Mouse (Mus musculus) limb, embryonic 14.5 days (tissue): ENCODE data around the gene Zfp668. TPM values are rescaled to one million over a fixed set of nuclear protein-coding genes. Genes with fewer than 3 reads are reported as not detected.

Source experiments
- ATAC-seq: fragments of 200-750 bp; cut with Nextera tagmentation; 2 replicates; pipeline ENCODE4 v1.8.0; 2017; ENCODE audit warnings: low read depth, moderate number of reproducible peaks, moderate TSS enrichment; ENCODE audit not compliant: low FRiP score
- DNase-seq: peaks from one replicate; pipeline ENCODE4 v3.0.0-alpha.2; 2015; ENCODE audit warnings: low spot score
- H3K27ac ChIP-seq: fragments of 300-500 bp; sonication (generic); replicated peaks from 2 replicates; pipeline ENCODE4 v1.5.1; 2014; ENCODE audit warnings: low read depth, mild to moderate bottlenecking, low read length, moderate library complexity, mixed read lengths
- H3K27me3 ChIP-seq: fragments of 300-500 bp; sonication (generic); 2 replicates; pipeline ENCODE4 v1.6.1; 2014; ENCODE audit warnings: low read length, mixed read lengths; ENCODE audit not compliant: control insufficient read depth, insufficient read depth
- H3K36me3 ChIP-seq: fragments of 300-500 bp; sonication (generic); 2 replicates; pipeline ENCODE4 v1.6.1; 2014; ENCODE audit warnings: mild to moderate bottlenecking, low read length, moderate library complexity, mixed read lengths; ENCODE audit not compliant: control insufficient read depth, insufficient read depth
- H3K4me1 ChIP-seq: fragments of 300-500 bp; sonication (generic); 2 replicates; pipeline ENCODE4 v1.6.1; 2014; ENCODE audit warnings: antibody characterized with exemption, low read length, mixed read lengths; ENCODE audit not compliant: control insufficient read depth, insufficient read depth
- H3K4me2 ChIP-seq: fragments of 300-500 bp; sonication (generic); replicated peaks from 2 replicates; pipeline ENCODE4 v1.6.1; 2014; ENCODE audit warnings: low read depth, mild to moderate bottlenecking, low read length, moderate library complexity; ENCODE audit not compliant: severe bottlenecking
- H3K4me3 ChIP-seq: fragments of 300-500 bp; sonication (generic); replicated peaks from 2 replicates; pipeline ENCODE4 v1.5.1; 2014; ENCODE audit warnings: low read length
- H3K9ac ChIP-seq: fragments of 300-500 bp; sonication (generic); 2 replicates; pipeline ENCODE4 v1.6.1; 2014; ENCODE audit warnings: mild to moderate bottlenecking, low read depth, low read length, moderate library complexity; ENCODE audit not compliant: severe bottlenecking
- H3K9me3 ChIP-seq: fragments of 300-500 bp; sonication (generic); 2 replicates; pipeline ENCODE4 v1.6.1; 2016; ENCODE audit warnings: low read length; ENCODE audit not compliant: control insufficient read depth
- POLR2A ChIP-seq: fragments of 200-500 bp; IDR thresholded peaks from 2 replicates; pipeline ENCODE4 v1.8.0; 2012; ENCODE audit warnings: inconsistent platforms, mild to moderate bottlenecking, moderate library complexity, borderline replicate concordance; ENCODE audit not compliant: insufficient read depth, insufficient read length; ENCODE audit errors: extremely low read depth
- WGBS: fragments of 180-500 bp; shearing (Covaris S2); extraction: QIAGEN DNeasy Blood & Tissue Kit; methylation state at CpG from one replicate; pipeline ENCODE4 v1.1.7; 2014; 5-methylcytosine and 5-hydroxymethylcytosine counted together
- polyA plus RNA-seq, 2 experiments: library from polyadenylated mRNA; depleted of rRNA in 1 of 2; stranded (reverse) in 1 of 2; unstranded in 1 of 2; fragments of >200 nt; fragmentation: Nextera tagmentation in 1 of 2; extraction: Ambion mirVana in 1 of 2; gene quantifications; 2 replicates each; pipeline versions ENCODE4 v1.2.1 to v1.2.3; 2012 to 2014

The Zfp668 gene
- polyA plus RNA-seq, 2 experiments: 10.9 to 11.0 TPM

DNA sequence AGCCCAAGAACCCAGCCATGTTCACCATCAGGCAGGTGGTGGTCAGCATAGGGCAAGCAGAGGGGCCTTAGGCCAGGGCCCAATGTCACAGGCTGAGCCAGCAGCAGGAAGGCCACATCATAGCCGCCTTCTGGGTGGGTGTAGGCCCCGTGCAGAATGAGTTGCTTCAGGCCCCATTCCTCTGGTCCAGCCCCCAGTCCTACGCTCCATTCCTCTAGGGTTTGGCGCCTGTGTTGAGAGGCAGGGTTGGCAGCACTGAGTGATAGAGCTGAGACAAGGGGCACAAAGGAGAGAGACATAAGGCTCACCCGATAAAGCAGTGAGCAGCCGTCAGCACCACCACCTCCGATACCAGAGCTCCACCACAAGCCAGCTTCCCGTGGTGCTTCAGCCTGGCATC is 10.6 kb upstream of the Zfp668 start:
- Histone ChIP-seq H3K27ac (no peak overlapping the region), H3K27me3 (no peaks in the 10 kb centered on the region), H3K4me2 (no peak overlapping the region), H3K36me3 (peaks cover 85% of the 10 kb centered on the region), H3K9me3 (no peaks in the 10 kb centered on the region), H3K4me3 (no peak overlapping the region), H3K9ac (no peak overlapping the region), H3K4me1 (no peaks in the 10 kb centered on the region)
- ATAC-seq: no peak
- TF ChIP-seq POLR2A: no peak
- DNase-seq: no peak
- 89% methylated on average over 8 of the region's 8 CpGs for WGBS

GRCm38 (mm10) chr7:127886551-127886950 is 9.9 kb upstream of the Zfp668 start:
- 84% methylated on average over 6 of the region's 6 CpGs for WGBS
- no peak overlapping the region for H3K4me3 ChIP-seq
- ATAC-seq: no peak
- no peaks in the 10 kb centered on the region for H3K4me1 ChIP-seq
- DNase-seq: no peak
- no peaks in the 10 kb centered on the region for H3K9me3 ChIP-seq
- no peaks in the 10 kb centered on the region for H3K27me3 ChIP-seq
- no peak overlapping the region for H3K27ac ChIP-seq
- no peak for TF ChIP-seq POLR2A
- peaks cover 87% of the 10 kb centered on the region for H3K36me3 ChIP-seq
- H3K9ac ChIP-seq: no peak overlapping the region
- no peak overlapping the region for H3K4me2 ChIP-seq

GRCm38 (mm10) chr7:127885951-127886350 is 9.3 kb upstream of the Zfp668 start:
- H3K9ac ChIP-seq: no peak overlapping the region
- DNase-seq (no peak), ATAC-seq (no peak)
- no peaks in the 10 kb centered on the region for H3K4me1 ChIP-seq
- TF ChIP-seq POLR2A: no peak
- no peak overlapping the region for H3K4me3 ChIP-seq
- no peak overlapping the region for H3K27ac ChIP-seq
- H3K36me3 ChIP-seq: peaks cover 91% of the 10 kb centered on the region
- no peaks in the 10 kb centered on the region for H3K27me3 ChIP-seq
- no peaks in the 10 kb centered on the region for H3K9me3 ChIP-seq
- no peak overlapping the region for H3K4me2 ChIP-seq
- WGBS: 46% methylated on average over 6 of the region's 6 CpGs

DNA sequence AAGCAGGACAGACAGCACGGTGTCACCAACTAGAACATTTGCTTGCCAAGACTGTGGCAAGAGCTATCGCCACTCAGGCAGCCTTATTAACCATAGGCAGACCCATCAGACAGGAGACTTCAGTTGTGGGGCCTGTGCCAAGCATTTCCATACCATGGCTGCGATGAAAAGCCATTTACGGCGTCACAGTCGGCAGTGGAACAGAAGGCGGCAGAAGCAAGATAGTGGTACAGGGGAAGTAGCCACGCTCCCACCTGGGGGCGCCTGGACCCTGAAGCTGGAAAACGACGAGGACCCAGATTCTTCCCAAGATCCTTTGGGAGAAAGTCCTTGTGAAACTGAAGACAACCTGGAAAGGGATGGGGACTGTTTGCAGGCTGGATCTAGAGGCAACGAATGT is 3.8 kb upstream of the Zfp668 start:
- ATAC-seq (no peak), DNase-seq (no peak)
- TF ChIP-seq POLR2A: no peak
- no peaks in the 10 kb centered on the region for H3K9me3 ChIP-seq
- no peaks in the 10 kb centered on the region for H3K27me3 ChIP-seq
- 88% methylated on average over 12 of the region's 12 CpGs for WGBS
- H3K27ac ChIP-seq: no peak overlapping the region
- H3K9ac ChIP-seq: no peak overlapping the region
- no peak overlapping the region for H3K4me3 ChIP-seq
- H3K4me1 ChIP-seq: peaks cover 6% of the 10 kb centered on the region
- H3K36me3 ChIP-seq: peaks cover 72% of the 10 kb centered on the region
- H3K4me2 ChIP-seq: no peak overlapping the region

DNA sequence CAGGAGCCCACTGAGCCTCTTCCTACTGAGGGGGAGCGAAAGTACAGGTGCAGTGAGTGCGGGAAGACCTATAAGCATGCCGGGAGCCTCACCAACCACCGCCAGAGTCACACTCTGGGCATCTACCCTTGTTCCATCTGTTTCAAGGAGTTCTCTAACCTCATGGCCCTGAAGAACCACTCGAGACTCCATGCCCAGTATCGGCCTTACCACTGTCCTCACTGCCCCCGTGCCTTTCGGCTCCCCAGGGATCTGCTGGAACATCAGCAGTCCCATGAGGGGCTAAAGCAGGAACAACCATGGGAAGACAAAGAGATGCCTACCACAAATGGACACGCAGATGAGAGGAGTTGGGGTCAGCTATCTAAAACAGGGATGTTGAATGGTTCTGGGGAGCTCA is 2.7 kb upstream of the Zfp668 start:
- Histone ChIP-seq H3K27me3 (no peaks in the 10 kb centered on the region), H3K9ac (no peak overlapping the region), H3K4me1 (peaks cover 10% of the 10 kb centered on the region), H3K27ac (no peak overlapping the region), H3K36me3 (peaks cover 61% of the 10 kb centered on the region), H3K4me2 (no peak overlapping the region), H3K9me3 (no peaks in the 10 kb centered on the region), H3K4me3 (no peak overlapping the region)
- ATAC-seq (no peak), DNase-seq (no peak)
- WGBS: 97% methylated on average over 9 of the region's 9 CpGs
- TF ChIP-seq POLR2A: no peak

- H3K36me3 ChIP-seq: peaks cover 34% of the 10 kb centered on the region
These were observed 574 bp downstream of the Zfp668 start, which contains the start of gene Zfp646 for GRCm38 (mm10) chr7:127876041-127876466. Gene Zfp646 (plus strand): TSS chr7:127876221.

More at GRCm38 (mm10) chr7:127876041-127876466, 574 bp downstream of the Zfp668 start, which contains the start of gene Zfp646:
- Histone ChIP-seq H3K4me3 (peak within 1 kb of the TSS; percentile 94), H3K9ac (peak within 1 kb of the TSS; percentile 97), H3K9me3 (no peaks in the 10 kb centered on the region), H3K27ac (peak within 1 kb of the TSS; percentile 99), H3K4me1 (peaks cover 14% of the 10 kb centered on the region), H3K27me3 (no peaks in the 10 kb centered on the region), H3K4me2 (peak within 1 kb of the TSS; percentile 74)
- ATAC-seq (peak; percentile 91), DNase-seq (peak; percentile 79)
- WGBS: 0% methylated on average over 31 of the region's 41 CpGs
- no peak for TF ChIP-seq POLR2A
